Mouse (Mus musculus): ENCODE results near the gene Cdhr2. TPM values are rescaled to one million over a fixed set of nuclear protein-coding genes. Genes with fewer than 3 reads are reported as not detected.

Cdhr2 gene
- total RNA-seq, 2 experiments from 2014 or later, result 0.16 to 0.20 TPM

GRCm38 (mm10) chr13:54749061-54749863 lies 48.0 kb downstream of the Cdhr2 start:
- DNase-seq (ENCODE audit: low spot score in 2 of 2), result peak; percentile 70 to 86

GRCm38 (mm10) chr13:54749864-54750411 lies 48.7 kb downstream of the Cdhr2 start, which contains the start of gene Gprin1:
Gene Gprin1 (minus strand): TSS chr13:54749874.
- no peak for DNase-seq (ENCODE audit: low spot score in 2 of 2)

GRCm38 (mm10) chr13:54750699-54751098 lies 49.4 kb downstream of the Cdhr2 start:
- DNase-seq (ENCODE audit: low spot score in 2 of 2), result no peak

GRCm38 (mm10) chr13:54752656-54753055 lies 51.4 kb downstream of the Cdhr2 start:
- DNase-seq (ENCODE audit: low spot score in 2 of 2), result peak; percentile 76 to 84

GRCm38 (mm10) chr13:54753733-54754132 lies 52.5 kb downstream of the Cdhr2 start:
- DNase-seq (ENCODE audit: low spot score in 2 of 2), result peak; percentile 5 to 10

GRCm38 (mm10) chr13:54754169-54755080 lies 53.2 kb downstream of the Cdhr2 start:
- DNase-seq (ENCODE audit: low spot score in 2 of 2), result peak; percentile 7 to 24

- DNase-seq (ENCODE audit: low spot score in 2 of 2), result peak in 1 of 2 experiments; percentile 17
These were observed 54.1 kb downstream of the Cdhr2 start for GRCm38 (mm10) chr13:54755201-54755830.

GRCm38 (mm10) chr13:54756156-54756712 lies 55.0 kb downstream of the Cdhr2 start:
- peak in 1 of 2 experiments; percentile 5 for DNase-seq (ENCODE audit: low spot score in 2 of 2)

GRCm38 (mm10) chr13:54757093-54757830 lies 56.0 kb downstream of the Cdhr2 start:
- peak in 1 of 2 experiments; percentile 19 for DNase-seq (ENCODE audit: low spot score in 2 of 2)

- peak; percentile 93 for DNase-seq (ENCODE audit: low spot score in 2 of 2)
These were observed 56.9 kb downstream of the Cdhr2 start for GRCm38 (mm10) chr13:54758045-54758755.

- DNase-seq (ENCODE audit: low spot score in 2 of 2), result peak; percentile 8 to 11
These were observed 57.7 kb downstream of the Cdhr2 start for GRCm38 (mm10) chr13:54758756-54759470.

GRCm38 (mm10) chr13:54759496-54759895 lies 58.2 kb downstream of the Cdhr2 start:
- DNase-seq (ENCODE audit: low spot score in 2 of 2), result peak; percentile 15 to 25

GRCm38 (mm10) chr13:54760164-54760795 lies 59.0 kb downstream of the Cdhr2 start:
- DNase-seq (ENCODE audit: low spot score in 2 of 2), result peak; percentile 59 to 66

GRCm38 (mm10) chr13:54760906-54761305 lies 59.6 kb downstream of the Cdhr2 start:
- DNase-seq (ENCODE audit: low spot score in 2 of 2), result no peak

- DNase-seq (ENCODE audit: low spot score in 2 of 2), result peak; percentile 36 to 54
These were observed 64.3 kb downstream of the Cdhr2 start for GRCm38 (mm10) chr13:54765281-54766191.

- DNase-seq (ENCODE audit: low spot score in 2 of 2), result peak; percentile 87 to 91
These were observed 65.0 kb downstream of the Cdhr2 start, which contains the start of gene Sncb for GRCm38 (mm10) chr13:54766192-54766768. Gene Sncb (minus strand): TSS chr13:54766595.

- DNase-seq (ENCODE audit: low spot score in 2 of 2), result no peak
These were observed 65.8 kb downstream of the Cdhr2 start for GRCm38 (mm10) chr13:54767012-54767411.

All from layer of hippocampus, postnatal 10 days (tissue).